Mouse (Mus musculus) forebrain, embryonic 14.5 days (tissue): ENCODE data around the gene Ing5. TPM values are rescaled to one million over a fixed set of nuclear protein-coding genes. Genes with fewer than 3 reads are reported as not detected.
"Not testable (repeated sequence)": the region's sequence is repeated elsewhere in the genome, so short reads cannot be mapped to it uniquely, and the experiment has no call there.

Experiments
- ATAC-seq: fragments of 200-750 bp; cut with Nextera tagmentation; 2 replicates; pipeline ENCODE4 v1.8.0; 2017; ENCODE audit warnings: mild to moderate bottlenecking, moderate library complexity
- DNase-seq: peaks from one replicate; pipeline ENCODE4 v3.0.0-alpha.2; 2015; ENCODE audit warnings: low spot score
- H3K27ac ChIP-seq: fragments of 300-500 bp; sonication (generic); 2 replicates; pipeline ENCODE4 v1.5.1; 2014; ENCODE audit warnings: low read depth, mild to moderate bottlenecking, control low read depth, low read length, moderate library complexity
- H3K27me3 ChIP-seq: fragments of 300-500 bp; sonication (generic); replicated peaks from 2 replicates; pipeline ENCODE4 v1.6.1; 2014; ENCODE audit warnings: low read length, control low read depth, mixed read lengths; ENCODE audit not compliant: control insufficient read depth, insufficient read depth
- H3K36me3 ChIP-seq: fragments of 300-500 bp; sonication (generic); 2 replicates; pipeline ENCODE4 v1.6.1; 2014; ENCODE audit warnings: low read length, control low read depth; ENCODE audit not compliant: control insufficient read depth, insufficient read depth
- H3K4me1 ChIP-seq: fragments of 300-500 bp; sonication (generic); 2 replicates; pipeline ENCODE4 v1.6.1; 2014; ENCODE audit warnings: antibody characterized with exemption, low read length, control low read depth; ENCODE audit not compliant: control insufficient read depth, insufficient read depth
- H3K4me2 ChIP-seq: fragments of 300-500 bp; sonication (generic); 2 replicates; pipeline ENCODE4 v1.6.1; 2014; ENCODE audit warnings: mild to moderate bottlenecking, control low read depth, low read length
- H3K4me3 ChIP-seq: fragments of 300-500 bp; sonication (generic); 2 replicates; pipeline ENCODE4 v1.5.1; 2014; ENCODE audit warnings: low read depth, low read length, control low read depth
- H3K9ac ChIP-seq: fragments of 300-500 bp; sonication (generic); 2 replicates; pipeline ENCODE4 v1.6.1; 2014; ENCODE audit warnings: mild to moderate bottlenecking, low read length, control low read depth, moderate library complexity
- H3K9me3 ChIP-seq: fragments of 300-500 bp; sonication (generic); replicated peaks from 2 replicates; pipeline ENCODE4 v1.6.1; 2016; ENCODE audit warnings: low read length, control low read depth, mixed read lengths; ENCODE audit not compliant: control insufficient read depth
- WGBS: fragments of 180-500 bp; shearing (Covaris S2); extraction: QIAGEN DNeasy Blood & Tissue Kit; methylation state at CpG from one replicate; pipeline ENCODE4 v1.1.7; 2014; 5-methylcytosine and 5-hydroxymethylcytosine counted together
- polyA plus RNA-seq: library from polyadenylated mRNA; unstranded; fragments of >200 nt; fragmentation: Nextera tagmentation; extraction: Ambion mirVana; gene quantifications from 2 replicates; pipeline ENCODE4 v1.2.1, GENCODE M21; 2014

Gene Ing5
- polyA plus RNA-seq, 1 experiment from 2014 or later: 8.5 TPM

DNA sequence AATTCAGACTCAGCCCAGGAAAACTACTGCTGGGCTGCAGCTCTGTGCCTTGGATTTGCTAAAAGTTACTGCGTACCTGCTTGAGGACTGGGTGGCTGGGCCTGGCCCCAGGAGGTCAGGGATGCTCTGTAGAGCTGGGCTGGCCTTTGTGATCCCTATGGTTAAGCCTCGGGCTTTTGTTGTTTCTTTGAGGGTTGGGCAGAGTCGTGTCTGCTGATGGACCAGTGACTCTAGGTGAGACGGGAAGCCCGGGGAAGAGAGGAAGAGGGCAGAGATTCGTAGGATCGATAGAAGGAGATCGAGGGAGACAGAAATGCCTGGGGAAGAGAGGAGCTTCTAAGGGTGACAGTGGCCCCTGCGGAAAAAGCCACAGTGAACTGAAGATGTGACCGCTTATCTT, 20.8 kb downstream of the Ing5 start, which contains the start of gene D2hgdh:
D2hgdh (plus strand) TSS at position 301 of the 400 bp plus-strand sequence.
- Histone ChIP-seq H3K27me3 (no peaks in the 10 kb centered on the region), H3K9me3 (no peaks in the 10 kb centered on the region), H3K27ac (peak within 1 kb of the TSS; percentile 92), H3K4me3 (peak within 1 kb of the TSS; percentile 42), H3K9ac (peak within 1 kb of the TSS; percentile 64), H3K4me2 (peak within 1 kb of the TSS; percentile 91), H3K4me1 (peaks cover 6% of the 10 kb centered on the region), H3K36me3 (peaks cover 17% of the 10 kb centered on the region)
- DNase-seq (no peak), ATAC-seq (peak; percentile 8)
- 5% methylated on average over 10 of the region's 10 CpGs for WGBS

DNA sequence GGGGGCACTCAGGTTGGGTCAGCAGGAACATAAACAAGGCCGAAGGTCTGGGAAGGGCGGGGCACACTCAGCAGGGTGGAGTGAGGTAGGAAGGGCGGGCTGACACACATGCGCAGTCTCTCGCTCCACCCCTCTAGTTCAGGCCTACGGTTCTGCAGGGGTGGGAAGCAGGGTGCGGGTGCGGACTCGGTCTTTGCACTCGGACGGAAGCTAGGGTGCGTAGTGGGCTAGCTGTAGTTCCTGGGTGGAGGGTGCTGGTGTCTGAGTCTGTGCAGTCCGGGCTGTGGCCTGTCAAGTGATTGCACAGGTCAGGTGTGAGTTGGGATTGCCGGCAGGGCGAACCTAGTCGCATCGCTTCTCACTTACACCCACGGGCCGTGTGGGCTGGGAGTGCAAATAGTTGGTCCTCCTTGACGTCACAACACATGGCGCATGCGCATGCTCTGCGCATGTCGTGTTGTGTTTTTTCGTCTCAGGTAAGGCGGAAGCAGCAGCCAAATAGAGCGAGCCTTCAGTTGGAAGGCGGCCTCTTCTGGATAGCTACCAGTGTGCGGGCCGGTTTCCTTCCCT, 21.4 kb downstream of the Ing5 start:
- peaks cover 12% of the 10 kb centered on the region; the same call in 1 of the 2 replicates for H3K36me3 ChIP-seq
- no peaks in the 10 kb centered on the region for H3K9me3 ChIP-seq
- H3K27me3 ChIP-seq: no peaks in the 10 kb centered on the region
- peak; percentile 98 for DNase-seq
- peak; percentile 97 for ATAC-seq
- H3K27ac ChIP-seq: peak overlapping the region; percentile 92
- H3K9ac ChIP-seq: peak overlapping the region; percentile 64
- H3K4me2 ChIP-seq: peak overlapping the region; percentile 91
- under 1% methylated on average over 30 of the region's 30 CpGs for WGBS
- H3K4me1 ChIP-seq: peaks cover 6% of the 10 kb centered on the region
- H3K4me3 ChIP-seq: peak overlapping the region; percentile 42

DNA sequence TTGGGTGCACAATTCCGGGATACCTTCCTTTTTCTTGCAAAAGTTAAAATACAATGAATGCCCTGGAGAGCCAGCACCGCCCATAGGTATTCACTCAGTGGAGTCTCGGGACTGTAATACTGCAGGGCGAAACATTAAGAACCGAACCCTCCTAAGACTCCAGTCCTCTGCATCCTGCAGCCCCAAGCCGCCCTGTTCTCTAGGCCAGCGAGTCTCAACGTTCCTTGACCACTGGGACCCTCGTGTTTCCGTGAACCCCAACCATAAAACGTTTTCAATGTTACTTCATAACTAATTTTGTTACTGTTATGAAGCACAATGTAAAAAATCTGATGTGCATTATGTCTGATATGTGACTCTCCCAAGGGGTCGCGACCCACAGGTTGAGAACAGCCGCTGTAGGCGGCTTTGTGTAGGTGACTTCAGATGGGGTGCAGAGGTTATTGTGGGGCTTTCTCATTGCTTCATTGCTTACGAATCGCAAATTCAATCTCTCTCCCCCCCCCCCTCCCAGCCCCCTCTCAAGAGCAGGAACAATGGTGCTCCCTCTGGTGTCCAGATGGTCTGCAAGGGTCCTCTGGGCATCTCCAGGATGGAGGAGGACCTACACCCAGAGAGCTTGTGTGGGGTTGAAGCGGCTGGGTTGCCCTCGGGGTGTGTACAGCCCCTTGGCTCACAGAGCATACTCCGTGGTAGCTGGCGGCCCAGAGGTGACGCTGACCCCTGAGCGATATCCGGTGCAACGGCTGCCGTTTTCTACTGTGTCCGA, 22.2 kb downstream of the Ing5 start:
- ATAC-seq (peak; percentile 38), DNase-seq (peak; percentile 19)
- H3K36me3 ChIP-seq: peaks cover 6% of the 10 kb centered on the region; the same call in 1 of the 2 replicates
- peaks cover 6% of the 10 kb centered on the region for H3K4me1 ChIP-seq
- peak overlapping the region; percentile 92 for H3K27ac ChIP-seq
- H3K4me3 ChIP-seq: peak overlapping the region; percentile 42
- H3K4me2 ChIP-seq: peak overlapping the region; percentile 91
- peak overlapping the region; percentile 64 for H3K9ac ChIP-seq
- WGBS: 45% methylated on average over 27 of the region's 27 CpGs
- no peaks in the 10 kb centered on the region for H3K27me3 ChIP-seq
- no peaks in the 10 kb centered on the region for H3K9me3 ChIP-seq

DNA sequence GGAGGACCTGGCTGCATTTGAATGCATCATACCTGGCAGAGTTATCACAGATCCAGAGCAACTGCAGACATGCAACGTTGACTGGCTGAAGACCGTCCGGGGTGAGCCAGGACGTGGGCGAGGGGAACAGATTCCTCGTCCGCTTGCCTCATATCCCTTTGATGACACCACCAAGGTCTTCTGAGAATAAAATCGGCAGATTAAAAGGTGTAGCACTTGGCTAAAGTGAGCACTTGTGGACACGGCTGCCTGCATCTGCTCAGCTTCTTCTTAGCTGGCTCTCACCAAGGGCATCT, 22.7 kb downstream of the Ing5 start:
- WGBS: 95% methylated on average over 9 of the region's 9 CpGs
- Histone ChIP-seq H3K4me3 (no peak overlapping the region), H3K27me3 (no peaks in the 10 kb centered on the region), H3K9ac (no peak overlapping the region), H3K4me2 (no peak overlapping the region), H3K27ac (no peak overlapping the region), H3K36me3 (peaks cover under 1% of the 10 kb centered on the region; the same call in 1 of the 2 replicates), H3K9me3 (no peaks in the 10 kb centered on the region), H3K4me1 (peaks cover 6% of the 10 kb centered on the region)
- DNase-seq (no peak), ATAC-seq (no peak)

DNA sequence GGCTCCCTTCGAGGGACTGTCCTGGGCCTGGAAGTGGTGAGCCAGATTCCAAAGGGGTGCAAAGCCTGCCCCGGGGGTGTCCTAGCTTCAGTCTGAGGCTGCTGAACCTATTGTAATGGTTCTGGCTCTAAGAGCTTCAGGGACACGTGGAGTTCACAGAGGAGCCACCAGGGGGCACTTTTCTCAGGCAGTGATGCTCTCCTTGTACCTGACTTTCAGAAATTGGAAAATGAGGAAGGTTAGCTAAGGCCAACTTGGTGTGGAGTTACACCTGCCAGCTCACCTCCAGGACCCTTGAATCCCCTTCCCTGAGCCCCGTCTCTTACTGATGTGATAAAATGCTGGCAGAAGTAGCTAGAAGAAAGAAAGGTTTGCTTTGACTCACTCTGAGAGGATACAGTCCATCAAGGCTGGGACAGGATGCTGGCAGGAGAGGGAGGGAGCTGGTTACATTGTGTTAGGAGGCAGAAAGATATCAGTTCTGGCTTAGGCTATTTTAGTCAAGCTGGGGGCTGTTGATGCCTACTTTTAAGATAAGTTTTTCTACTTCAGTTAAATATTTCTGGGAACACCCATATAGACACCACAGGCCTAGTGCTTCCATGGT, 29.1 kb downstream of the Ing5 start:
- H3K4me3 ChIP-seq, H3K4me2 ChIP-seq, H3K9me3 ChIP-seq, H3K36me3 ChIP-seq, H3K27ac ChIP-seq, H3K4me1 ChIP-seq, H3K27me3 ChIP-seq, DNase-seq, H3K9ac ChIP-seq: not testable (repeated sequence)
- WGBS: 74% methylated on average over 2 of the region's 4 CpGs
- ATAC-seq: peak; percentile 40; the same call in 1 of the 2 replicates

DNA sequence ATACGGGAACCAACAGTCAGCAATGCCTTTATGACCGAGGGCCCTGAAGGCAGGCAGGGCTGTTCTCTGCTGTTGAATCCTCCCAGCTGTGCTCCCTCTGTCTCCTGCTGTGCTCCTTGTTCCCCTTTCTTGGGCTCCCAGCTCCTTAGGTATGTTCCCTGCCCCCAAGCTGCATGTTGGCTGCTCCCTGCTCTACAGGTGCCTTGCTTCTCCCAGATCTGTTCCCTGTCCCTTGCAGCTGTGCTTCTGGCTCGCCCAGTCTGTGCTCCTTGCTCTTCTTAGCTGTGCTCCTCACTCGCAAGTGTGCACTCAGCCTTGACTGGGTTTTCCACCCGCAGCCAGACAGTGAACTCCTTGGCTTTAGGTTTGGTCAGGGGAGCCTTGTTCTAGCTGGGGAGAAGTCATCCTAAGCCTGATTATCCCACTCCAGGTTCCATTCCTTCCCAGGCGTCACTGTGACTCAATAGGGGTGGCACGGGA, 30.9 kb downstream of the Ing5 start:
- Histone ChIP-seq H3K4me3 (no peak overlapping the region), H3K4me2 (no peak overlapping the region), H3K36me3 (peaks cover 9% of the 10 kb centered on the region; the same call in 1 of the 2 replicates), H3K4me1 (no peaks in the 10 kb centered on the region), H3K9me3 (no peaks in the 10 kb centered on the region), H3K9ac (no peak overlapping the region), H3K27ac (no peak overlapping the region), H3K27me3 (no peaks in the 10 kb centered on the region)
- ATAC-seq (no peak), DNase-seq (no peak)
- 87% methylated on average over 7 of the region's 7 CpGs for WGBS

DNA sequence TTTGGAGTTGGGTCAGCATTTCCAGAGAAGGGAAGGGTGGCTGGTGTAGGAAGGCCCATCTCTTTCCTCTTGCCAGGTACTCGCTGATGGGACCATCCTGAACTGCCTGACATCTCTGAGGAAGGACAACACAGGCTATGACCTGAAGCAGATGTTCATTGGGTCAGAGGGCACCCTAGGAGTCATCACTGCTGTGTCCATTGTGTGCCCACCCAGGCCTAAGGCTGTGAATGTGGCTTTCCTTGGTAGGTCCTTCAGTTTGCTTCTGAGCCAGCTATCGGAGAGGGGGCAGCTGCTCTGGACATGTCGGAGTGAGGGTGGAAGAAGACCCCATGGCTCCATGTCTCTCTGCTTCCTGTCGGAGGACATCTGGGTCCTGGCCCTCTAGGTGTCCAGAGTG, 31.4 kb downstream of the Ing5 start:
- H3K36me3 ChIP-seq: peaks cover 9% of the 10 kb centered on the region; the same call in 1 of the 2 replicates
- no peak for ATAC-seq
- H3K9me3 ChIP-seq: no peaks in the 10 kb centered on the region
- no peak overlapping the region for H3K4me3 ChIP-seq
- 96% methylated on average over 4 of the region's 4 CpGs for WGBS
- DNase-seq: no peak
- no peak overlapping the region for H3K9ac ChIP-seq
- no peaks in the 10 kb centered on the region for H3K4me1 ChIP-seq
- no peak overlapping the region for H3K27ac ChIP-seq
- H3K27me3 ChIP-seq: no peaks in the 10 kb centered on the region
- H3K4me2 ChIP-seq: no peak overlapping the region

DNA sequence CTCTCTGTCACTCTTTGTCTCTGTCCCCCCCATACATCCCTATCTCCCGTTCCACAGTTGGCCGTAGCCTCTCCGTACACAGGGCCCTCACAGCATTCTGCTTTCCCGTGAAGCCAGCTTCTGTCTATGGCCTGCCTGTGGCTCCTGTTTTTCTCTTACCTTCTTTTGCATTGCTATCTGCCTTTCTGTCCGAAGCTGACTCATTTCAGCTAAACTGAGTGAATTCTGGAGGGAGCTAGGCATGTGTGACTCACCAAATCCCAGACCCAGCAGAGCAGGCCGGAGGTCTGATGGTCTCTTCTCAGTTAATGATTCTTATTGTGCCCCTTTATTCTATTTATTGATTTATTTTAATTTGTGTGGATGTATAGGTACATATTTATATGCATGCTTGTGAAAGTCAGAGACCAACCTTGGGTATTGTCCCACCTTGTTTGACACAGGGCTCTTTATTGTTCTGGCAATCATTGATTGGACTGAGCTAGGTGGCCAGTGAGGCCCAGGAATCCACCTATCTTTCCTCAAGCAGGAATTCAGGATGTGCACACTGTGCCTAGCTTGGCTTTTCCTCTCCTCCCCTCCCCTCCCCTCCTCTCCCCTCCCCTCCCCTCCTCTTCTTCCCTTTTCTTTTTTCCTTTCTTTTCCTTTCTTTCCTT, 32.2 kb downstream of the Ing5 start:
- peaks cover 9% of the 10 kb centered on the region; the same call in 1 of the 2 replicates for H3K36me3 ChIP-seq
- no peaks in the 10 kb centered on the region for H3K9me3 ChIP-seq
- H3K4me3 ChIP-seq: no peak overlapping the region
- no peak overlapping the region for H3K27ac ChIP-seq
- no peak overlapping the region for H3K4me2 ChIP-seq
- ATAC-seq (no peak), DNase-seq (no peak)
- 90% methylated on average over 6 of the region's 6 CpGs for WGBS
- no peak overlapping the region for H3K9ac ChIP-seq
- no peaks in the 10 kb centered on the region for H3K27me3 ChIP-seq
- no peaks in the 10 kb centered on the region for H3K4me1 ChIP-seq
